25 mouse cellular contexts compared by ENCODE assay signal in genomic region chr1:61318042-61318441, GRCm38 (mm10).
"Had no signal": no experiment of that assay in that cellular context is flagged by ENCODE, and none has a peak within 500 bp of the region (broad histone marks: within the 10 kb centered on the region; RNA-seq: fewer than 3 reads in every experiment).

No protein-coding gene starts in this region.

- DNase-seq: gastrocnemius, postnatal 14 days; gastrocnemius, postnatal 36 days; heart, adult 18-20 months; heart, postnatal 10 days; heart, postnatal 36 days; kidney, adult 11 months; kidney, adult 2 months; kidney, adult 9 months; kidney, postnatal 14 days; kidney, postnatal 36 days; layer of hippocampus, adult 9-11 months; layer of hippocampus, postnatal 36 days; left cerebral cortex, postnatal 4 days had no signal

- H3K9ac ChIP-seq: heart, embryonic 12.5 days; hindbrain, embryonic 13.5 days; hindbrain, embryonic 15.5 days; kidney, embryonic 15.5 days; limb, embryonic 13.5 days; limb, embryonic 15.5 days; liver, embryonic 12.5 days; liver, embryonic 14.5 days had no signal

- H3K27ac ChIP-seq: heart, embryonic 10.5 days; hindbrain, embryonic 13.5 days; hindbrain, embryonic 15.5 days; hindbrain, postnatal 0 days; kidney, embryonic 15.5 days; kidney, postnatal 0 days; limb, embryonic 13.5 days; limb, embryonic 15.5 days; liver, embryonic 12.5 days; liver, embryonic 14.5 days had no signal

- H3K36me3 ChIP-seq: heart, embryonic 10.5 days; heart, embryonic 12.5 days; hindbrain, embryonic 13.5 days; hindbrain, embryonic 15.5 days; kidney, embryonic 15.5 days; limb, embryonic 13.5 days; limb, embryonic 15.5 days; liver, embryonic 12.5 days had no signal

- H3K9me3 ChIP-seq: heart, embryonic 10.5 days; heart, embryonic 12.5 days; hindbrain, embryonic 13.5 days; hindbrain, embryonic 15.5 days; kidney, embryonic 15.5 days; limb, embryonic 13.5 days; limb, embryonic 15.5 days; liver, embryonic 12.5 days had no signal

- H3K27me3 ChIP-seq: heart, embryonic 12.5 days; hindbrain, embryonic 15.5 days; kidney, embryonic 15.5 days; limb, embryonic 15.5 days; liver, embryonic 12.5 days had no signal

- H3K4me3 ChIP-seq: heart, embryonic 10.5 days; heart, embryonic 12.5 days; hindbrain, embryonic 13.5 days; hindbrain, embryonic 15.5 days; kidney, embryonic 15.5 days; limb, embryonic 13.5 days; limb, embryonic 15.5 days; liver, embryonic 12.5 days had no signal

- H3K4me2 ChIP-seq: heart, embryonic 12.5 days; hindbrain, embryonic 13.5 days; hindbrain, embryonic 15.5 days; kidney, embryonic 15.5 days; limb, embryonic 13.5 days; limb, embryonic 15.5 days; liver, embryonic 12.5 days had no signal

- H3K4me1 ChIP-seq: heart, embryonic 10.5 days; hindbrain, embryonic 15.5 days; liver, embryonic 12.5 days had no signal

- ATAC-seq: hindbrain, postnatal 0 days; intestine, embryonic 16.5 days; liver, embryonic 12.5 days had no signal
